Mouse (Mus musculus) kidney, postnatal 0 days (tissue): ENCODE results near the gene A830018L16Rik. TPM values are rescaled to one million over a fixed set of nuclear protein-coding genes. Genes with fewer than 3 reads are reported as not detected.

ENCODE experiments used
- ATAC-seq: fragments of 200-750 bp; cut with Nextera tagmentation; replicated peaks from 2 replicates; pipeline ENCODE4 v1.8.0; 2017; ENCODE audit warnings: low read depth, moderate number of reproducible peaks, moderate TSS enrichment, moderate library complexity; ENCODE audit not compliant: low FRiP score
- DNase-seq: peaks from one replicate; pipeline ENCODE4 v3.0.0-alpha.2; 2016; ENCODE audit warnings: low spot score
- H3K27ac ChIP-seq: fragments of 300-500 bp; sonication (generic); 2 replicates; pipeline ENCODE4 v1.5.1; 2014; ENCODE audit warnings: mild to moderate bottlenecking
- H3K27me3 ChIP-seq: fragments of 300-500 bp; sonication (generic); 2 replicates; pipeline ENCODE4 v1.6.1; 2014; ENCODE audit warnings: low read length, mixed read lengths; ENCODE audit not compliant: insufficient read depth
- H3K36me3 ChIP-seq: fragments of 300-500 bp; sonication (generic); 2 replicates; pipeline ENCODE4 v1.6.1; 2014; ENCODE audit warnings: low read length, mixed read lengths; ENCODE audit not compliant: insufficient read depth
- H3K4me1 ChIP-seq: fragments of 300-500 bp; sonication (generic); replicated peaks from 2 replicates; pipeline ENCODE4 v1.6.1; 2014; ENCODE audit warnings: antibody characterized with exemption, low read length, mixed read lengths; ENCODE audit not compliant: insufficient read depth
- H3K4me2 ChIP-seq: fragments of 300-500 bp; sonication (generic); 2 replicates; pipeline ENCODE4 v1.6.1; 2014; ENCODE audit warnings: mild to moderate bottlenecking, low read length, moderate library complexity, mixed read lengths
- H3K4me3 ChIP-seq: fragments of 300-500 bp; sonication (generic); replicated peaks from 2 replicates; pipeline ENCODE4 v1.5.1; 2014; ENCODE audit warnings: low read depth, low read length
- H3K9ac ChIP-seq: fragments of 300-500 bp; sonication (generic); 2 replicates; pipeline ENCODE4 v1.6.1; 2014; ENCODE audit warnings: low read depth, low read length
- H3K9me3 ChIP-seq: fragments of 300-500 bp; sonication (generic); replicated peaks from 2 replicates; pipeline ENCODE4 v1.6.1; 2016; ENCODE audit warnings: low read length, inconsistent platforms, mixed read lengths
- CTCF ChIP-seq: IDR thresholded peaks from 2 replicates; pipeline ENCODE4 v1.5.1; 2016; ENCODE audit warnings: antibody characterized with exemption, low read depth, mild to moderate bottlenecking, moderate library complexity
- WGBS: fragments of 180-500 bp; shearing (Covaris S2); extraction: QIAGEN DNeasy Blood & Tissue Kit; methylation state at CpG from one replicate; pipeline ENCODE4 v1.1.7; 2014; 5-methylcytosine and 5-hydroxymethylcytosine counted together
- polyA plus RNA-seq: library from polyadenylated mRNA; unstranded; fragments of >200 nt; fragmentation: Nextera tagmentation; extraction: Ambion mirVana; gene quantifications from 2 replicates; pipeline ENCODE4 v1.2.1, GENCODE M21; 2015

The A830018L16Rik gene
- polyA plus RNA-seq, 1 experiment from 2014 or later = 0.14 TPM

GRCm38 (mm10) chr1:11580026-11580425 lies 166.1 kb downstream of the A830018L16Rik start:
- 63% methylated on average over 4 of the region's 4 CpGs for WGBS
- Histone ChIP-seq H3K9ac (no peak overlapping the region), H3K27ac (no peak overlapping the region), H3K4me2 (no peak overlapping the region), H3K4me1 (no peaks in the 10 kb centered on the region), H3K4me3 (no peak overlapping the region), H3K27me3 (no peaks in the 10 kb centered on the region), H3K36me3 (no peaks in the 10 kb centered on the region), H3K9me3 (no peaks in the 10 kb centered on the region)
- no peak for TF ChIP-seq CTCF
- DNase-seq = no peak
- ATAC-seq = no peak

- Histone ChIP-seq H3K27ac (no peak overlapping the region), H3K4me2 (no peak overlapping the region), H3K27me3 (no peaks in the 10 kb centered on the region), H3K4me3 (no peak overlapping the region), H3K4me1 (no peaks in the 10 kb centered on the region), H3K9me3 (no peaks in the 10 kb centered on the region), H3K36me3 (no peaks in the 10 kb centered on the region), H3K9ac (no peak overlapping the region)
- TF ChIP-seq CTCF = no peak
- DNase-seq (no peak), ATAC-seq (no peak)
- WGBS = 77% methylated on average over 10 of the region's 10 CpGs
Observed at GRCm38 (mm10) chr1:11588305-11588704, 174.4 kb downstream of the A830018L16Rik start.

DNA sequence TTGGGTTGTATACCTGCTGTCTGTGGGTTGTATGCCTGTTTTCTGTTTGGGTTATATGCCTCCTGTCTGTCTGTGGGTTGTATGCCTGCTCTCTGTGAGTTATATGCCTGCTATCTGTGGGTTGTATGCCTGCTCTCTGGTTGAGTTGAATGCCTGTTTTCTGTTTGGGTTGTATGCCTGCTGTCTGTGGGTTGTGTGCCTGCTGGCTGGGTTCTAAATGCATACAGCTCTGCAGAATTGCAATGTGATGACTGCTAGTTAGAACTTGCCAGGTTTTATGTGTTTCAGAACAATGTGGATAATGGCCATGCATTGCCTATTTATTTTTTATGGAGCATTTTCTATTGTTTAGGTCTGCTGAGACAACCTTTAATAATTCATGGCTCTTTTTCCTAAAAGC lies 236.2 kb downstream of the A830018L16Rik start:
- Histone ChIP-seq H3K4me1 (no peaks in the 10 kb centered on the region), H3K4me2 (no peak overlapping the region), H3K27ac (no peak overlapping the region), H3K4me3 (no peak overlapping the region), H3K9me3 (no peaks in the 10 kb centered on the region), H3K36me3 (no peaks in the 10 kb centered on the region), H3K9ac (no peak overlapping the region), H3K27me3 (no peaks in the 10 kb centered on the region)
- no peak for DNase-seq
- TF ChIP-seq CTCF = no peak
- no peak for ATAC-seq

DNA sequence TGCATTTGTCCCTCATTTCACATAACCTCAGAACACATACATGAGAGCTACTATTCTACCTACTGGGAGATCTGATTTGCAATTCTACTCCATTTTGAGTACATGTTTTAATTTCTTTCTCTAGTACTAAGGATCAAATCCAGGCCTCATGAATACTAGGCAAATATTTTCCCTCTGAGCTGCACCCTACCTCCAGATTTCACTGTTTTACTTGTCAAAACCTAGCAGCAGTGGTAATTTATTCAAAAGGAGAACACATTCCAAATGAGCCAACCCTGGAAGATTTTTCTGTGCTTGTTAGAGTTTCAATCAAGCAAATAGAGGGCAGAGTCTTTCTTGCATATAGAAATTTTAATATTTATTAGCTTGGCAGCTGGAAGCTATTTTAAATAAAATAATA lies 238.9 kb downstream of the A830018L16Rik start:
- ATAC-seq = no peak
- no peak for TF ChIP-seq CTCF
- Histone ChIP-seq H3K27me3 (no peaks in the 10 kb centered on the region), H3K36me3 (no peaks in the 10 kb centered on the region), H3K4me2 (no peak overlapping the region), H3K9me3 (no peaks in the 10 kb centered on the region), H3K9ac (no peak overlapping the region), H3K27ac (no peak overlapping the region), H3K4me3 (no peak overlapping the region), H3K4me1 (no peaks in the 10 kb centered on the region)
- no peak for DNase-seq

DNA sequence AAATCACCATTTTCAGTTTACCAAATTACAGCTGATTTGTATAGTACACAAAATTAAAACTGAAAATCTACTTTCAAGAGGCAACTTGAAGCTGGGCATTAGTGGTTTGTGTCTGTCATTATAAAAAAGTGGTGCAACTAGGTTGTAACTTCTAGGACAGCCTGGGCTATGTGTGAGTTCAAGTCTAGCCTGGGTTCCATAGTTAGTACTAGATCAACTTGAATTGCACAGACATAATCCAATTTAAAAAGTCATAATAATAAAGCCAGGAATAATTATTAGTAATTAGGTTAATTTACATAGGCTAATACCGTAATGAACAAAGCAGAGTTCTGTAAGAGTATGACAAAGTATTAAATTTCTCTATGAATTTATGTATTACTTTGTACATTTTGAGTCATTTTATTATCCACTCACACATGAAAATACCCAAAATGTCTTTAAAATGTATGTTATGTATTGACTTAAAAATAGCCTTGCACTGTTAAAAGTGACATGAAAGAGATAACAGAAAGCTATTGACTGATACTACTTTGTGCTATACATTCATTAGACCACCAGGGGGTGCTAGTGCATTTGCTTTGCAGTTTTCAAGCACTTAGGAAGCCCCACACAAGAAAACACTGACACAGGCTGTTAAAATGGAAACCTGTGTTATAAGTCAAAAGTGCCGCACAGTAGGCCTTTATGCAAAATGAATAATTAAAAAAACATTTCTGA lies 243.6 kb downstream of the A830018L16Rik start:
- DNase-seq (peak; percentile 88), ATAC-seq (0 out of 2 replicates have a peak, but pooled peaks have one; percentile 43)
- TF ChIP-seq CTCF = peak; percentile 96

DNA sequence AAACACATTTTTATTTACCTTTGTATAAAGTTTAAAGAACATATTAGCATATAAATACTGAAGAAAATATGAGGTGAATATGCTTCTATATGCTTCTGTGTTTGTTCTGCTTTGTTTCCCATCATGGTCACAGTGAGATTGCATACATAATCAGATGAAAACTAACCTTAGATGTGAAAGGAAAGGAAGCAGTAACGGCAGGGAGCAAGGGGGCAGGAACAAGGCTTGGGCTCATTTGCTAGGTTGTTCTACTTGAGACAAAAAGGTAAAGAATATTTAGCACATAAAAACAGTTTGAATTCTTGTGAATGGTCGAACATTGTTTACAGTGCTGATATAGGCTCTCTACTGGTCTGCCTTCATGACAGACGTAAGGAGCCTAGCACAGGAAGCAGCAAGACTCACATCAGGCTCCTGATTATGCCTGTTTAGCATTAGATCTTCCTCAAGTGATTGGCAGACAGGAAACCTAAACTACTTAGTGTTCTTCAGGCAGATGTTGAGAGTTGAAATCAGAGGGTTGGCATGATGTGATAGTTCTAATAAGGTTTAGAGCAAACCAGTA lies 244.2 kb downstream of the A830018L16Rik start:
- Histone ChIP-seq H3K36me3 (no peaks in the 10 kb centered on the region), H3K4me3 (no peak overlapping the region), H3K4me2 (no peak overlapping the region), H3K9me3 (no peaks in the 10 kb centered on the region), H3K27me3 (no peaks in the 10 kb centered on the region), H3K4me1 (no peaks in the 10 kb centered on the region), H3K9ac (no peak overlapping the region), H3K27ac (no peak overlapping the region)
- no peak for ATAC-seq
- WGBS = 53% methylated on average over 3 of the region's 3 CpGs
- DNase-seq = no peak
- TF ChIP-seq CTCF = no peak

More for the DNA sequence above, 243.6 kb downstream of the A830018L16Rik start:
- 59% methylated on average over 2 of the region's 2 CpGs for WGBS
- Histone ChIP-seq H3K4me3 (no peak overlapping the region), H3K4me1 (no peaks in the 10 kb centered on the region), H3K9ac (no peak overlapping the region), H3K27ac (no peak overlapping the region), H3K36me3 (no peaks in the 10 kb centered on the region), H3K4me2 (no peak overlapping the region), H3K9me3 (no peaks in the 10 kb centered on the region), H3K27me3 (no peaks in the 10 kb centered on the region)
